ENCODE assay signal across 8 mouse cellular contexts in the genomic region with DNA sequence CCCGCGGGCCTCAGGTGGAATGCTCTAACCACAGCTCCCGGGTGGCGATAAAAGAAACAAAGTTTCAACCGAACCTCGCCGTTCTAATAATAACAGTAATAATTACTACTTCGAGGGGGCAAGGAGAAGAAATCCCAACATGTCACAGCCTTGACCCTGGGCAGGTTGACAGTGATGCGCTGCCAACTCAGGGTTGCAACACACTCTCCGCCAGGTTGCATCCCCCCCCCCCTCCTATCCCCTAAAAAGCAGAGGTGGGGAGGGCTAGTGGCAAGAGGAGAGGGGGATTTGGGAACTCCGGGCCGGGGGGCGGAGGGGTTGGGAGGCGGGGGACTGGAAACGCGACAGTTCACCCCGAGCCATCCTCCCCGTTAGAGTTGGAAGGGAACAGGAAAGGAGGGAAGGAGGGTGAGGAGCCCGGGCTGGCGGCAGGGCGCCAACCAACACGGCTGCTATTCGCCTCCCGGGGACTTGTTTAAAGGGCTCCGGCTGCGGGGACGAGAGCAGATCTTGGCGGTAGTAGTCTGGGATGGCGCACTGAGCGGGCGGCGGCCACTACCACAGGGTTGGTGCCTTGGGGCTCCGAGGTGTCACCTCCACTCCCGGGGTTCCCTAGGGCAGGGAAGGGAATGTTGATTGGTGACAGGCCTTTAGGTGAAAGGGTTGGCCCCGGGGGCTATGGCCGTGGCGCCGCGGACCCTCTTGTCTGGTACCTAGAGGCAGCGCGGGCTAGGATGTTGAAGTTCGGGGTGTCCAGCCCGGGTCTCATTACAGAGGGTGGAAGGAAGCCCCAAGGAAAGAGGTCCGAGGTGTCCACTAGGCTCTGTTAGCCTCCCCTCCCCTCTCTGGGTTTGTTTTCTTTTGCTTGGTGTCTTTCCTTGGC. TPM values are rescaled to one million over a fixed set of nuclear protein-coding genes. Genes with fewer than 3 reads are reported as not detected.
A peak's percentile ranks its signal among the peaks of the same experiment; 100 is the strongest.
DNase-seq lines count a peak whose midpoint lies in the region; ATAC-seq and TF ChIP-seq lines count a peak whose summit lies in the region.

No protein-coding gene starts in this region.

- peaks cover 28% of the 10 kb centered on the region for H3K9me3 ChIP-seq in G1E (replicated peaks)
- no peaks in the 10 kb centered on the region for H3K9me3 ChIP-seq in hindbrain, embryonic 15.5 days

- no peaks in the 10 kb centered on the region for H3K27me3 ChIP-seq in G1E (ENCODE audit: insufficient read depth, low read length)
- H3K27me3 ChIP-seq in hindbrain, embryonic 15.5 days, result peaks cover 11% of the 10 kb centered on the region; the same call in 1 of the 2 replicates

- peak overlapping the region; percentile 97 for H3K4me2 ChIP-seq in hindbrain, embryonic 15.5 days

- H3K4me1 ChIP-seq in G1E (ENCODE audit: insufficient read depth, low read depth, low read length), result peaks cover 25% of the 10 kb centered on the region
- peaks cover 24% of the 10 kb centered on the region for H3K4me1 ChIP-seq in hindbrain, embryonic 15.5 days (replicated peaks)

- intact Hi-C loops in left cerebral cortex, adult 2 months (cut with DNase I), result loop anchor here (2.0 to 5.0 kb wide), 2 partner anchors 223 to 343 kb away; no protein-coding TSS in a partner anchor

- H3K9ac ChIP-seq in hindbrain, embryonic 15.5 days, result peak overlapping the region; percentile 51

- no peaks in the 10 kb centered on the region for H3K36me3 ChIP-seq in G1E (replicated peaks)
- no peaks in the 10 kb centered on the region for H3K36me3 ChIP-seq in hindbrain, embryonic 15.5 days

- H3K27ac ChIP-seq in hindbrain, embryonic 15.5 days (replicated peaks), result peak overlapping the region; percentile 95
- H3K27ac ChIP-seq in left cerebral cortex, adult 2 months, result peak overlapping the region; percentile 95

- ATAC-seq in G1E (ENCODE audit: extremely low read depth, insufficient number of reproducible peaks, low FRiP score, poor library complexity, severe bottlenecking), result no peak
- 0 out of 2 replicates have a peak, but pooled peaks have one; percentile 0 for ATAC-seq in hindbrain, embryonic 15.5 days (ENCODE audit: low FRiP score, low read depth)

- 0% methylated on average over 42 of the region's 44 CpGs for WGBS in hindbrain, embryonic 15.5 days

- peak overlapping the region; percentile 76 for H3K4me3 ChIP-seq in G1E (ENCODE audit: low read depth, low read length)
- H3K4me3 ChIP-seq in hindbrain, embryonic 15.5 days, result peak overlapping the region; percentile 82
- H3K4me3 ChIP-seq in left cerebral cortex, adult 2 months, result peak overlapping the region; percentile 96

- no peak for TF ChIP-seq CTCF in G1E (IDR thresholded peaks at IDR 0.05; ENCODE audit: low read depth, low read length)
- TF ChIP-seq CTCF in left cerebral cortex, adult 2 months (IDR thresholded peaks at IDR 0.05), result no peak

- peak; percentile 8 for DNase-seq in G1E (ENCODE audit: low spot score)
- DNase-seq in cerebellum, adult 18-20 months, result peak; percentile 74 to 81
- DNase-seq in frontal cortex, postnatal 10 days (ENCODE audit: low spot score in 2 of 2), result peak; percentile 54 to 58
- peak; percentile 55 to 62 for DNase-seq in left cerebral cortex, adult 2 months (ENCODE audit: extremely low spot score in 1 of 2, low spot score in 2 of 2)
- peak; percentile 59 to 70 for DNase-seq in lung, postnatal 4 days
- DNase-seq in right cerebral cortex, postnatal 25 days, result peak; percentile 61
- DNase-seq in urinary bladder, postnatal 4 days (ENCODE audit: low spot score in 2 of 2), result peak; percentile 53 to 60

RNA-seq across cellular contexts. Expression of gene Smarca2, which starts 0.8 kb away (rescaled TPM):
- total RNA-seq in G1E (2014; fragmentation: Nextera tagmentation) (66.4 and 80.5 TPM in 2 replicates), G1E (2017) (24.0 and 31.4 TPM in 2 replicates)
- 18.7 and 20.1 TPM in 2 replicates for polyA plus RNA-seq in G1E (2012)
- 109 and 110 TPM in 2 replicates for polyA plus RNA-seq in hindbrain, embryonic 15.5 days (2015; fragmentation: Nextera tagmentation; extraction: Ambion mirVana)
- 100 to 1,000 TPM; 280 to 296 TPM for total RNA-seq in left cerebral cortex, adult 2 months (2021)

Comparison
In these comparisons a context has a peak if more than half of its experiments do, and no peak if none do; other contexts are left out.
1. DNase-seq: peak in every context shown above with its lines; median percentile 78 in cerebellum, adult 18-20 months; 64 in lung, postnatal 4 days; 61 in right cerebral cortex, postnatal 25 days; 58 in left cerebral cortex, adult 2 months; 56 in urinary bladder, postnatal 4 days; 56 in frontal cortex, postnatal 10 days; 8 in G1E.